Mouse (Mus musculus) heart, adult 2 months (tissue): Measurements from ENCODE around the gene Fgf3.

Experiments used
- CTCF ChIP-seq: fragments of 200-600 bp; IDR thresholded peaks from 2 replicates; pipeline ENCODE4 v1.8.1; 2022; ENCODE audit warnings: antibody characterized with exemption, mild to moderate bottlenecking, moderate library complexity
- EP300 ChIP-seq: fragments of 200-500 bp; IDR thresholded peaks from 2 replicates; pipeline ENCODE4 v1.6.1; 2011; ENCODE audit warnings: low read depth, low read length, control low read depth; ENCODE audit not compliant: insufficient read depth
- POLR2A ChIP-seq: fragments of 200-500 bp; IDR thresholded peaks from 2 replicates; pipeline ENCODE4 v1.6.1; 2011; ENCODE audit warnings: mild to moderate bottlenecking, low read depth, low read length, control low read depth; ENCODE audit not compliant: insufficient read depth

DNA sequence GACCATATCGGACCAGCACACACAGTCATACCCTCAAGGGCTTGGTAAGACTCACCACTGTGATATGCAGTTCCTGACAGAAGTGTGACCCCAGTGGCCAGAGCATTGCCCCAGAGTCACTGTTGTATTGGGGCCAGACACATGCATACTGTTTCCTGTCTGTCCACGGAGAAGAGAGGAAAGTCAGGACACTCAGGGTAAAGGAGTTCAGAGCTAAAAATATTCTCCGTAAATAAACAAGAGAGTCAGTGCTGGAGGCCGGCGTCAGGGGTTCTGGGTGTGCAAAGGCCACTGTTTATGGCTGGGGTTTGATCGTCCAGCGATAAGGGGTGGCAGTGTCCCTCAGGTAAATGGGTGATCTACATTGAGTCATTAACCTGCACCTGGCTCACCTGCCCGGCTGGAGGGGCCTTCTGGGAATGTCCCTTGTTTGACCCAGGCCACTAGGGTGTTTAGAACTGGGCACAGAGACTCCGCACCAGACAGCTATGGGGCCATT, 41.9 kb upstream of the Fgf3 start:
- TF ChIP-seq CTCF = no peak
- TF ChIP-seq POLR2A = no peak
- TF ChIP-seq EP300 = no peak
